Mouse (Mus musculus) C2C12 (cell line): ENCODE results near the gene Xpa.

Experiments used
- CTCF ChIP-seq: IDR thresholded peaks from one replicate; pipeline ENCODE4 v1.5.1; 2011; ENCODE audit not compliant: control insufficient read depth, insufficient read depth, insufficient read length
- MAX ChIP-seq: IDR thresholded peaks from one replicate; pipeline ENCODE4 v1.6.1; 2011; ENCODE audit warnings: mild to moderate bottlenecking, control low read depth
- MYOD1 ChIP-seq: IDR thresholded peaks from one replicate; pipeline ENCODE4 v1.6.1; 2011; ENCODE audit warnings: low read depth; ENCODE audit not compliant: control insufficient read depth, insufficient read length
- MYOG ChIP-seq: IDR thresholded peaks from one replicate; pipeline ENCODE4 v1.6.1; 2011; ENCODE audit not compliant: control insufficient read depth, insufficient read length; ENCODE audit errors: extremely low read depth
- USF1 ChIP-seq: IDR thresholded peaks from one replicate; pipeline ENCODE4 v1.6.1; 2011; ENCODE audit warnings: low read depth, mild to moderate bottlenecking, control low read depth, moderate library complexity

DNA sequence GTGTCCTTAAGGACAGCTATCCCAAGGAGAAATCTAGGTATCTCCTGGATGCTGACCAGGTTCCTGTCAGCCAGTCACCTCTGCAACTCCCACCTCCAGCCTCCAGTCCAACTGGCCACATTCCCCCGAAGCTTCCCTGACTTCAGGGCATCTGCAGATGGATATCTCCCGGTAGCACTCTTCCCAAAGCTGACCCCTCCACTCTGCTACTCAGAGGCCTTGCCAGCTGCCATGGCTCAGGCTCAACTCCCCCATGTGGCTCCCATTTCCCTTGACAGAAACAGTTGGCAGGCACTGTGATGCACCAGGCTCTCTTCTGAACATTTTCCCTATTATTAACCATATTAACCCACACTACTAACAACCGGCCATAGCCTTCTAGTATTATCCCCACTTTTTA, 84.8 kb downstream of the Xpa start:
- TF ChIP-seq CTCF (no peak), MYOD1 (no peak), MAX (no peak), USF1 (no peak), MYOG (no peak)
